13 mouse cellular contexts compared by ENCODE assay signal in the genomic region with DNA sequence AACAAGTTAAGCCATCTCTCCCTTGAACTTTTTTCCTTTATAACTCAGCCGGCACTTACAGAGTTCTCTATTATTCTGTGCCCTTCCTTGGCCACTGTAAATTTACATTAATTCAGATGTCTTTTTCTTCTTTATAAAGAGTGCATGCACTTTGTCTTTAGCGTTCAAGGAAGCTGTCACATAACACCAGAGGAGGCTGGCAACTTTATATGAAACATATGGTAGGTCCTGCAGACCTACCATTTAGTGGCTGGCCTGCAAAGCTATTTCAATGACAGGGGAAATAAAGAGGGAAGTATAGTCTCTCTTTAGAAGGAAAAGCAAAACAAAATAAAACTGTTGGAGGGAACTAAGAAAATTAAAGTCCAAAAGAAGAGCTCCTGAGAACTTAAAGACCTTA.
"Had no signal": no experiment of that assay in that cellular context is flagged by ENCODE, and none has a peak within 500 bp of the region (broad histone marks: within the 10 kb centered on the region; RNA-seq: fewer than 3 reads in every experiment).

No protein-coding gene starts in this region.

- DNase-seq: kidney, adult 9 months; kidney, postnatal 14 days; kidney, postnatal 4 days; left cerebral cortex, postnatal 4 days; liver, embryonic 13.5 days; lung, adult 2 months; lung, postnatal 14 days; lung, postnatal 4 days; spleen, adult 18-20 months; thymus, postnatal 25 days had no signal

- H3K9me3 ChIP-seq: liver, embryonic 13.5 days; midbrain, embryonic 12.5 days; midbrain, embryonic 15.5 days; stomach, embryonic 15.5 days had no signal

- ATAC-seq: midbrain, embryonic 15.5 days had no signal

- H3K27ac ChIP-seq: liver, embryonic 13.5 days; midbrain, embryonic 12.5 days; midbrain, embryonic 15.5 days; stomach, embryonic 15.5 days had no signal

- H3K4me1 ChIP-seq: liver, embryonic 13.5 days; midbrain, embryonic 12.5 days; midbrain, embryonic 15.5 days; stomach, embryonic 15.5 days had no signal

- H3K9ac ChIP-seq: liver, embryonic 13.5 days; midbrain, embryonic 12.5 days; midbrain, embryonic 15.5 days; stomach, embryonic 15.5 days had no signal

- H3K36me3 ChIP-seq: liver, embryonic 13.5 days; midbrain, embryonic 12.5 days; midbrain, embryonic 15.5 days; stomach, embryonic 15.5 days had no signal

- H3K4me2 ChIP-seq: liver, embryonic 13.5 days; midbrain, embryonic 12.5 days; midbrain, embryonic 15.5 days; stomach, embryonic 15.5 days had no signal

- H3K4me3 ChIP-seq: liver, embryonic 13.5 days; midbrain, embryonic 12.5 days; midbrain, embryonic 15.5 days; stomach, embryonic 15.5 days had no signal

- H3K27me3 ChIP-seq: liver, embryonic 13.5 days; midbrain, embryonic 12.5 days; midbrain, embryonic 15.5 days; stomach, embryonic 15.5 days had no signal
